Mouse (Mus musculus) midbrain, embryonic 12.5 days (tissue): ENCODE measurements around the gene Vav3. TPM values are rescaled to one million over a fixed set of nuclear protein-coding genes. Genes with fewer than 3 reads are reported as not detected.
"Not testable (repeated sequence)": the region's sequence is repeated elsewhere in the genome, so short reads cannot be mapped to it uniquely, and the experiment has no call there.

ENCODE experiments used
- ATAC-seq: fragments of 200-750 bp; cut with Nextera tagmentation; 2 replicates; pipeline ENCODE4 v1.8.0; 2017; ENCODE audit warnings: low read depth, moderate TSS enrichment, moderate library complexity; ENCODE audit not compliant: low FRiP score
- H3K27ac ChIP-seq: fragments of 300-500 bp; sonication (generic); replicated peaks from 2 replicates; pipeline ENCODE4 v1.5.1; 2016; ENCODE audit warnings: mild to moderate bottlenecking
- H3K27me3 ChIP-seq: fragments of 300-500 bp; sonication (generic); 2 replicates; pipeline ENCODE4 v1.6.1; 2016; ENCODE audit warnings: mild to moderate bottlenecking
- H3K36me3 ChIP-seq: fragments of 300-500 bp; sonication (generic); 2 replicates; pipeline ENCODE4 v1.6.1; 2016
- H3K4me1 ChIP-seq: fragments of 300-500 bp; sonication (generic); 2 replicates; pipeline ENCODE4 v1.6.1; 2016
- H3K4me2 ChIP-seq: fragments of 300-500 bp; sonication (generic); replicated peaks from 2 replicates; pipeline ENCODE4 v1.6.1; 2016; ENCODE audit warnings: mild to moderate bottlenecking, moderate library complexity
- H3K4me3 ChIP-seq: fragments of 300-500 bp; sonication (generic); 2 replicates; pipeline ENCODE4 v1.5.1; 2016; ENCODE audit warnings: mild to moderate bottlenecking
- H3K9ac ChIP-seq: fragments of 300-500 bp; sonication (generic); replicated peaks from 2 replicates; pipeline ENCODE4 v1.6.1; 2016; ENCODE audit warnings: mild to moderate bottlenecking, moderate library complexity
- H3K9me3 ChIP-seq: fragments of 300-500 bp; sonication (generic); 2 replicates; pipeline ENCODE4 v1.6.1; 2016; ENCODE audit warnings: mild to moderate bottlenecking
- WGBS: fragments of 180-500 bp; shearing (Covaris S2); methylation state at CpG from one replicate; pipeline ENCODE4 v1.1.7; 2016; 5-methylcytosine and 5-hydroxymethylcytosine counted together
- polyA plus RNA-seq: library from polyadenylated mRNA; unstranded; fragments of >200 nt; fragmentation: Nextera tagmentation; extraction: Ambion mirVana; gene quantifications from 2 replicates; pipeline ENCODE4 v1.2.1, GENCODE M21; 2016

Gene Vav3
- polyA plus RNA-seq, 1 experiment from 2014 or later = 27.4 TPM

DNA sequence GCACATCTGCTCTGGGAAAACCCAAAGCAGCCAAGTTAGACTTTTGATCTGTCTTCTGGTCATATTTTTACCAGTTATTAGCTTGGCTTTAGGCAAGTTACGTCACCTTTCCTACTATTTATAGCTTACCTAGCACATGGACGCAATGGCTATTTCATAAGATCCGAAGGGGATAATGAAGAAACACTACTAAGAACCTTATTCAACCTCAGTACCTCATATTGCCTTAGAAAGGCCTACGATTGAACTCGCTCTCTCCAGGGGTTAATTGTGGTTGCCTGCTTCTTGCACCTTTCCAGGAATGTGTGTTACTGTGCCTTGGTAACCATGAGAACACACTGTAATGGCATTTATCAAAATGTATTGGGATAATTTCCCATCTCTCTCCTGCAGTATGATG, 61.1 kb downstream of the Vav3 start:
- WGBS = 93% methylated on average over 5 of the region's 5 CpGs
- Histone ChIP-seq H3K9ac (no peak overlapping the region), H3K36me3 (no peaks in the 10 kb centered on the region), H3K4me3 (no peak overlapping the region), H3K4me1 (no peaks in the 10 kb centered on the region), H3K4me2 (no peak overlapping the region), H3K9me3 (no peaks in the 10 kb centered on the region), H3K27me3 (no peaks in the 10 kb centered on the region), H3K27ac (no peak overlapping the region)
- ATAC-seq = no peak

- Histone ChIP-seq H3K27ac (no peak overlapping the region), H3K4me1 (no peaks in the 10 kb centered on the region), H3K4me3 (no peak overlapping the region), H3K9me3 (no peaks in the 10 kb centered on the region), H3K27me3 (no peaks in the 10 kb centered on the region), H3K4me2 (no peak overlapping the region), H3K36me3 (no peaks in the 10 kb centered on the region), H3K9ac (no peak overlapping the region)
- ATAC-seq = no peak
- 90% methylated on average over 3 of the region's 3 CpGs for WGBS
These were observed 70.8 kb downstream of the Vav3 start for GRCm38 (mm10) chr3:109411294-109411693.

DNA sequence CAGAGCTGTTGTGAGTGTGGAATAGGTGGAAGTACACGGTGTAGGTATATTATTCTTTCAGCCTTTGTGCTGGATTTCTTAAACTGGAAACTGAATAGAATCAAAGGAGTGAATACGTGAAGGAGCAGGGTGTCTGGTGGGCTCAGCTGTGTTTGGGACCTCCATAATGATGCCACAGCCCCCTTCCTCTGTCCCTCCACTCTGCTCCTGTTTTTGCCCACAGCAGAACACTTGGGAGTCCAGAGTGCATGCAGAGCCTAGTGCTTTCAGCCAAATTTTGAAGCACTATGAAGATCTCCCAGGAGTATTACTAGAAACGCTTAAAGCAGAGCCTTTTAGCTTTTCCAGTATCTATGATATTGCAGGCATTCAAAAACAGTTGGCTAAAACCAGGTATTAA, 80.0 kb downstream of the Vav3 start:
- no peak overlapping the region for H3K9ac ChIP-seq
- no peaks in the 10 kb centered on the region for H3K9me3 ChIP-seq
- H3K4me1 ChIP-seq = peaks cover 11% of the 10 kb centered on the region; the same call in 1 of the 2 replicates
- no peak overlapping the region for H3K4me2 ChIP-seq
- H3K36me3 ChIP-seq = no peaks in the 10 kb centered on the region
- WGBS = 68% methylated on average over 3 of the region's 3 CpGs
- ATAC-seq = no peak
- H3K27me3 ChIP-seq = no peaks in the 10 kb centered on the region
- no peak overlapping the region for H3K4me3 ChIP-seq
- peak overlapping the region; percentile 43; the same call in 1 of the 2 replicates for H3K27ac ChIP-seq

DNA sequence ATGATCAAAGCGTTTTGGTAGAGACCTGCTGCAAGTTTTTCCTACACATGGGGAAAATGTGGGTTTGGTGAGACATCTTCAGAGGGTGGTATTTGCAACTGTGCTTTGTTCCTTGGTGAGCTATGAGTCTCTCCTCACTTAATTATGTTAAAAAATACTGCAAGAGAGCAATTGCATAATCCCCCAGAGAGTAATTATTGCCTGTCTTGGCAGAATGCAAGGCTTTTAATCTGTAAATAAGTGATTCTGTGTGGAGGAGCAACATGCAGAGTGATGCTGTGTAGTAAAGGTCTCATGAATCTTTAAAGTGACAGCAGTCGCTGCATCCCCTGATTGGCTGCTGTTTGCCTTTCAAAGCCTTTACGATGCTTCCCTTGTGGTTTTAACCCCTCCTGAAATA, 80.6 kb downstream of the Vav3 start:
- no peak overlapping the region for H3K4me2 ChIP-seq
- 0 out of 2 replicates have a peak overlapping the region, but pooled peaks have one; percentile 26 for H3K27ac ChIP-seq
- peak; percentile 80 for ATAC-seq
- no peak overlapping the region for H3K4me3 ChIP-seq
- WGBS = 54% methylated on average over 3 of the region's 3 CpGs
- peaks cover 11% of the 10 kb centered on the region; the same call in 1 of the 2 replicates for H3K4me1 ChIP-seq
- H3K36me3 ChIP-seq = no peaks in the 10 kb centered on the region
- H3K27me3 ChIP-seq = no peaks in the 10 kb centered on the region
- no peaks in the 10 kb centered on the region for H3K9me3 ChIP-seq
- H3K9ac ChIP-seq = no peak overlapping the region

DNA sequence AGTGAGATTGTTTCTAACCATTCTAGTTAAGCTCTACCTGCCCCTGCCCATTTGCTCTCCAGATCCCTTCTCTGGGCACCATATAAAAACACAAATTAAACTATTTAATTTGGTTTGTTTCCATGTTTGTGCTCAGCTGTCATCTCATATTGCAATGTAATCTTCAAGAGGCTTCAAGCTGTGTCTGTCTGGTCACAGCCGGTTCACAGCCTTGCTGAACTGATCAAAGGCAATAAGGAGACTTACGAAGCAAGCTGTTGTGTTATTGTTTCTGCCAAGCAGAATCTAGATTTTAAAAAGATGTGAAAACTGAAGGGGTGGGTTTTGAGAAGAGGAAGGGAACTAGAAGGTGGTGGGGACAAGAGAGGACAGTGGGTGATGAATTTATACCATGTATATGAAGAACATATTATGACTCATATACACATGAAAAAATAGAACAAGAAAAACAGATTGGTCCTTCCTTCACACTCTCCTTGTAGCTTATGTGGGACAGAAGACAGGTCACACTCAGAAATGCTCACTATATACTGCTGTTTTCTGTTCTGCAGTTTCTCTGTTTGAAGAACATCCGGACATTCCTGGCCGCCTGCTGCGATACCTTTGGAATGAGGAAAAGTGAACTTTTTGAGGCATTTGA, 83.1 kb downstream of the Vav3 start:
- no peak for ATAC-seq
- H3K9me3 ChIP-seq = no peaks in the 10 kb centered on the region
- H3K4me1 ChIP-seq = peaks cover 11% of the 10 kb centered on the region; the same call in 1 of the 2 replicates
- no peak overlapping the region for H3K4me3 ChIP-seq
- no peak overlapping the region for H3K9ac ChIP-seq
- no peaks in the 10 kb centered on the region for H3K27me3 ChIP-seq
- H3K36me3 ChIP-seq = no peaks in the 10 kb centered on the region
- H3K4me2 ChIP-seq = no peak overlapping the region
- no peak overlapping the region for H3K27ac ChIP-seq
- 81% methylated on average over 5 of the region's 5 CpGs for WGBS

DNA sequence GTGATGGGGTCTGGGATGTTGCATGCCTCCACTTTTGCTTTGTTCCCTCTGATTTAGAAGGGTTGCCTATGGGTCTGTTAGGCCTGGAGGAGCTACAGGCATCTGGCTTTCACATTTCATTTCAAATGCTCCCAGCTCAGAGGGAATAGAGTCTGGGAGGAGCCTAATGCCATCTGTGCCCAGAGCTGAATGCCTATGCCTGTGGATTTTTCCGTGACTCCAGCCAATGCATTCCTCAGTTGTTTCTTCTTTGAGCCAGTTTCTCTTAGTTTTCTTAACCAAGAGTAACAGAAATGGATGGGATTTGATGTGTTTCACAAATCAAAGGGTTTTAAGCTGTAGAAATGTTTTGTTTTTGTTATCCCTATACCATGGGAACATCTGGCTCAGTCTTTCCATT, 90.8 kb downstream of the Vav3 start:
- Histone ChIP-seq H3K27me3 (no peaks in the 10 kb centered on the region), H3K4me3 (no peak overlapping the region), H3K9ac (no peak overlapping the region), H3K9me3 (no peaks in the 10 kb centered on the region), H3K27ac (no peak overlapping the region), H3K36me3 (no peaks in the 10 kb centered on the region), H3K4me2 (no peak overlapping the region), H3K4me1 (no peaks in the 10 kb centered on the region)
- WGBS = 80% methylated on average over 1 of the region's 1 CpGs
- no peak for ATAC-seq

- H3K4me3 ChIP-seq = no peak overlapping the region
- ATAC-seq = no peak
- no peak overlapping the region for H3K9ac ChIP-seq
- 90% methylated on average over 2 of the region's 2 CpGs for WGBS
- H3K4me2 ChIP-seq = no peak overlapping the region
- no peaks in the 10 kb centered on the region for H3K36me3 ChIP-seq
- no peaks in the 10 kb centered on the region for H3K9me3 ChIP-seq
- H3K4me1 ChIP-seq = no peaks in the 10 kb centered on the region
- no peaks in the 10 kb centered on the region for H3K27me3 ChIP-seq
- no peak overlapping the region for H3K27ac ChIP-seq
These were observed 98.1 kb downstream of the Vav3 start for GRCm38 (mm10) chr3:109438552-109438951.

DNA sequence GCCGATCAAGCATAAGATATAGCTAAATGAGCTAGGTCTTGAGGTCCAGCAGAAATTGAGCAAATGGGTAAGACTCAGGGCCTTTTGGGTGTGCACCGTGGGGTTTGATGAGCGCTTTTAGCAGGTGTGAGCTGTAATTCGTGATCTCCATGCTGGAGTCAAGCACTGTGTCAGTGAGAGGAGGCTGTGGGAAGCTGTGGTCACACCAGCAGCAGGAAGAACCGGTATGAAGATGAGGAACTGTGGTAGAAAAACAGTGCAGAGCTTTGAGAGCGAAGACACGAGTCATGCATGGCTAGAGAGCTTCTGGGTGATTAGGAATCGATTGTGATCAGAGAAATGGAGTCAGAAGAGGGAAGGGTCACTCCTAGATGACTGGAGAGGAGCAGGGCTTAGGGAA, 98.8 kb downstream of the Vav3 start:
- no peak overlapping the region for H3K27ac ChIP-seq
- no peak overlapping the region for H3K9ac ChIP-seq
- no peaks in the 10 kb centered on the region for H3K36me3 ChIP-seq
- no peak overlapping the region for H3K4me3 ChIP-seq
- 83% methylated on average over 8 of the region's 8 CpGs for WGBS
- H3K4me1 ChIP-seq = no peaks in the 10 kb centered on the region
- ATAC-seq = no peak
- H3K27me3 ChIP-seq = no peaks in the 10 kb centered on the region
- H3K9me3 ChIP-seq = no peaks in the 10 kb centered on the region
- no peak overlapping the region for H3K4me2 ChIP-seq

- ATAC-seq = no peak
- no peak overlapping the region for H3K27ac ChIP-seq
- H3K9me3 ChIP-seq = no peaks in the 10 kb centered on the region
- H3K36me3 ChIP-seq = no peaks in the 10 kb centered on the region
- no peak overlapping the region for H3K4me2 ChIP-seq
- no peak overlapping the region for H3K9ac ChIP-seq
- 83% methylated on average over 6 of the region's 6 CpGs for WGBS
- no peaks in the 10 kb centered on the region for H3K27me3 ChIP-seq
- H3K4me1 ChIP-seq = no peaks in the 10 kb centered on the region
- no peak overlapping the region for H3K4me3 ChIP-seq
These were observed 99.5 kb downstream of the Vav3 start for GRCm38 (mm10) chr3:109440001-109440400.

GRCm38 (mm10) chr3:109444077-109444476, 103.6 kb downstream of the Vav3 start:
- no peak overlapping the region for H3K9ac ChIP-seq

GRCm38 (mm10) chr3:109446903-109447302, 106.5 kb downstream of the Vav3 start:
- H3K27ac ChIP-seq = no peak overlapping the region

More at GRCm38 (mm10) chr3:109444077-109444476, 103.6 kb downstream of the Vav3 start:
- Histone ChIP-seq H3K27me3 (no peaks in the 10 kb centered on the region), H3K9me3 (no peaks in the 10 kb centered on the region), H3K4me1 (no peaks in the 10 kb centered on the region), H3K36me3 (no peaks in the 10 kb centered on the region), H3K4me3 (no peak overlapping the region), H3K4me2 (no peak overlapping the region), H3K27ac (no peak overlapping the region)
- ATAC-seq = no peak
- 87% methylated on average over 3 of the region's 3 CpGs for WGBS

DNA sequence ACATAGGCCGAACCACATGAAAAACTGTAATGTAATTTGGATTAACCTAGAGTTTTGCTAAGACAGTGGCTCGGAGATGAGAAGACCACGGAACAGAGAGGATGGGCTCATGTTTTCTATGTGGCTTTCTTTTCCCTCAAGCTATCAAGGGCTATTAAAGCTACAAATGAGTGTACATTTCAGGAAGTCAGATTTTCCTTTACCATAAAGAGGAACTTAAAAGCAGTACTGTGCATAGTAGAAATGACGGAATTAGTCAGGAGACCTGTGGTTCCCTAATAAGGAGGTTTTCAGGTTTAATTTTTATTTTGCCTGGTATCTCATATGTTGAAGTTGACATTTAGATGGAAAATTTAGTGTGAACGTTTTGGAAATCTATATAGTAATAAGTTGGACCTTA, 107.8 kb downstream of the Vav3 start:
- not testable (repeated sequence) for H3K9ac ChIP-seq, H3K4me2 ChIP-seq, H3K27ac ChIP-seq, H3K4me3 ChIP-seq, H3K9me3 ChIP-seq, ATAC-seq, H3K27me3 ChIP-seq, H3K36me3 ChIP-seq, H3K4me1 ChIP-seq
- WGBS = 84% methylated on average over 5 of the region's 5 CpGs

More at GRCm38 (mm10) chr3:109446903-109447302, 106.5 kb downstream of the Vav3 start:
- ATAC-seq = no peak
- no peaks in the 10 kb centered on the region for H3K36me3 ChIP-seq
- no peaks in the 10 kb centered on the region for H3K27me3 ChIP-seq
- no peaks in the 10 kb centered on the region for H3K4me1 ChIP-seq
- no peak overlapping the region for H3K9ac ChIP-seq
- 82% methylated on average over 4 of the region's 4 CpGs for WGBS
- H3K9me3 ChIP-seq = no peaks in the 10 kb centered on the region
- no peak overlapping the region for H3K4me3 ChIP-seq
- H3K4me2 ChIP-seq = no peak overlapping the region

DNA sequence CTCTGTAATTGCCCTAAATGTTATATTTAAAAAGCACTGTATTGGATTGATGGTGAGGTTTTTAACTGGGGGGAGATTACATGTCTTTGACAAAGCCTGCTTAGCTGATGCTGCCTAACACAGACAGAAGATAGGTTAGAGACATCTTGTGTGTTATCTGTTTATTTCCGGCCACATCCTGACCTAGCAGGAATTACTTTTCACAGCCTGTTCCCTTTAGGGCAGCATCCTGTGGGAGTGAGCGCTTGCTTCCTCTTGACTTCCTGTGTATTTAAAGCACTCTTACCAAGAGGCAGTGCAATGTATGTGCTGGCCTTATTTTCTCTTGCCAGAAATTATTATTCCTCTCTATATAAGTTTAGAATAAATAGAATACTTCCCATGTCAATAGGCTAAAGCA, 111.5 kb downstream of the Vav3 start:
- ATAC-seq = no peak
- Histone ChIP-seq H3K9me3 (no peaks in the 10 kb centered on the region), H3K4me1 (no peaks in the 10 kb centered on the region), H3K4me2 (no peak overlapping the region), H3K4me3 (no peak overlapping the region), H3K36me3 (no peaks in the 10 kb centered on the region), H3K27me3 (no peaks in the 10 kb centered on the region), H3K9ac (no peak overlapping the region), H3K27ac (no peak overlapping the region)
- WGBS = 81% methylated on average over 2 of the region's 2 CpGs
